Mouse (Mus musculus): Measurements from ENCODE around the gene Tcta. TPM values are rescaled to one million over a fixed set of nuclear protein-coding genes. Genes with fewer than 3 reads are reported as not detected.
"Not testable (repeated sequence)": the region's sequence is repeated elsewhere in the genome, so short reads cannot be mapped to it uniquely, and the experiment has no call there.

The Tcta gene
- total and polyA plus RNA-seq, 3 experiments, result 3.4 to 7.0 TPM; not detected in 1

GRCm38 (mm10) chr9:108271941-108272340 lies 34.0 kb downstream of the Tcta start:
- no peak overlapping the region for H3K4me3 ChIP-seq (ENCODE audit: control insufficient read depth in 1 of 2, insufficient read depth in 1 of 2, low read depth in 2 of 2, low read length in 2 of 2)
- 0 out of 4 replicates have a peak, but pooled peaks cover 0 to 2% of the 10 kb centered on the region in 2 experiments for H3K36me3 ChIP-seq (ENCODE audit: control insufficient read depth in 1 of 2, insufficient read depth in 2 of 2, low read length in 2 of 2)
- no peaks in the 10 kb centered on the region for H3K9me3 ChIP-seq (replicated peaks; ENCODE audit: insufficient read depth, low read length)
- DNase-seq (ENCODE audit: low read depth, low spot score), result no peak
- TF ChIP-seq USF2 (IDR thresholded peaks at IDR 0.05; ENCODE audit: borderline replicate concordance in 1 of 2, insufficient read depth in 1 of 2, low read depth in 1 of 2, low read length in 2 of 2) (no peak), BHLHE40 (IDR thresholded peaks at IDR 0.05; ENCODE audit: borderline replicate concordance, low read depth, low read length) (no peak), CTCF (IDR thresholded peaks at IDR 0.05 in 2 of 3, conservative IDR thresholded peaks at IDR 0.05 in 1 of 3; ENCODE audit: control insufficient read depth in 1 of 3, insufficient read depth in 1 of 3, low read depth in 2 of 3, low read length in 3 of 3, poor library complexity in 1 of 3, severe bottlenecking in 1 of 3) (no peak), ELF1 (IDR thresholded peaks at IDR 0.05; ENCODE audit: low read depth, low read length) (no peak), ETS1 (IDR thresholded peaks at IDR 0.05; ENCODE audit: low read depth, low read length) (no peak), SMC3 (IDR thresholded peaks at IDR 0.05; ENCODE audit: low read depth, low read length) (no peak), POLR2AphosphoS5 (IDR thresholded peaks at IDR 0.05; ENCODE audit: borderline replicate concordance, low read depth, low read length) (no peak), POLR2A (IDR thresholded peaks at IDR 0.05; ENCODE audit: control insufficient read depth in 1 of 2, insufficient read depth in 1 of 2, low read depth in 1 of 2, low read length in 2 of 2, poor library complexity in 1 of 2) (no peak), MYC (IDR thresholded peaks at IDR 0.05; ENCODE audit: low read depth, low read length) (no peak), USF1 (IDR thresholded peaks at IDR 0.05; ENCODE audit: low read depth, low read length) (no peak), TAL1 (IDR thresholded peaks at IDR 0.05; ENCODE audit: low read length) (no peak), MAX (IDR thresholded peaks at IDR 0.05; ENCODE audit: low read length) (no peak), HCFC1 (IDR thresholded peaks at IDR 0.05; ENCODE audit: low read depth, low read length) (no peak), TCF12 (IDR thresholded peaks at IDR 0.05; ENCODE audit: low read depth, low read length) (no peak), MEF2A (IDR thresholded peaks at IDR 0.05; ENCODE audit: extremely low read depth, insufficient replicate concordance, low read depth, low read length, poor library complexity, severe bottlenecking) (no peak), GATA1 (IDR thresholded peaks at IDR 0.05; ENCODE audit: low read depth, low read length) (no peak), NRF1 (IDR thresholded peaks at IDR 0.05; ENCODE audit: insufficient read depth, low read depth, low read length, poor library complexity, severe bottlenecking) (no peak), KAT2A (conservative IDR thresholded peaks at IDR 0.05; ENCODE audit: low read depth, low read length) (no peak), MAFK (IDR thresholded peaks at IDR 0.05; ENCODE audit: borderline replicate concordance, low read depth, low read length) (no peak), SIN3A (IDR thresholded peaks at IDR 0.05; ENCODE audit: low read length) (no peak)
- H3K4me1 ChIP-seq (ENCODE audit: control insufficient read depth in 1 of 2, insufficient read depth in 2 of 2, low read length in 2 of 2), result peaks cover 0 to 5% of the 10 kb centered on the region in 2 experiments; a peak in 1 of 4 replicates
- no peaks in the 10 kb centered on the region for H3K79me2 ChIP-seq (ENCODE audit: control insufficient read depth, insufficient read depth, low read length, poor library complexity)
- H3K27me3 ChIP-seq (ENCODE audit: control insufficient read depth in 1 of 2, insufficient read depth in 2 of 2, low read length in 2 of 2), result peaks cover 3 to 8% of the 10 kb centered on the region in 2 experiments; a peak in 3 of 4 replicates
- no peak overlapping the region for H3K9ac ChIP-seq (ENCODE audit: control insufficient read depth, low read depth, low read length, poor library complexity, severe bottlenecking)
- no peak overlapping the region for H3K27ac ChIP-seq (ENCODE audit: control insufficient read depth, low read depth, low read length)

GRCm38 (mm10) chr9:108268701-108269100 lies 37.3 kb downstream of the Tcta start:
- not testable (repeated sequence) for DNase-seq (ENCODE audit: low read depth, low spot score); H3K4me3 ChIP-seq (ENCODE audit: control insufficient read depth in 1 of 2, insufficient read depth in 1 of 2, low read depth in 2 of 2, low read length in 2 of 2); H3K9me3 ChIP-seq (replicated peaks; ENCODE audit: insufficient read depth, low read length); H3K9ac ChIP-seq (ENCODE audit: control insufficient read depth, low read depth, low read length, poor library complexity, severe bottlenecking); H3K27me3 ChIP-seq (ENCODE audit: control insufficient read depth in 1 of 2, insufficient read depth in 2 of 2, low read length in 2 of 2); H3K79me2 ChIP-seq (ENCODE audit: control insufficient read depth, insufficient read depth, low read length, poor library complexity); H3K27ac ChIP-seq (ENCODE audit: control insufficient read depth, low read depth, low read length)
- peaks cover 0 to 21% of the 10 kb centered on the region in 2 experiments; a peak in 2 of 4 replicates for H3K36me3 ChIP-seq (ENCODE audit: control insufficient read depth in 1 of 2, insufficient read depth in 2 of 2, low read length in 2 of 2)
- peaks cover 0 to 22% of the 10 kb centered on the region in 2 experiments; a peak in 3 of 4 replicates for H3K4me1 ChIP-seq (ENCODE audit: control insufficient read depth in 1 of 2, insufficient read depth in 2 of 2, low read length in 2 of 2)

All from MEL (cell line).